Comparison of ENCODE assay signal across 8 mouse cellular contexts in genomic region chr7:49497426-49497892, GRCm38 (mm10).
A peak's percentile ranks its signal among the peaks of the same experiment; 100 is the strongest.
DNase-seq lines count a peak whose midpoint lies in the region; ATAC-seq and TF ChIP-seq lines count a peak whose summit lies in the region.

No protein-coding gene starts in this region.

- no peak for ATAC-seq in hindbrain, embryonic 14.5 days (ENCODE audit: low FRiP score)
- ATAC-seq in midbrain, embryonic 12.5 days (ENCODE audit: low FRiP score, low read depth) = no peak
- no peak for ATAC-seq in midbrain, postnatal 0 days (ENCODE audit: low FRiP score)
- no peak; the same call in 1 of the 2 replicates for ATAC-seq in heart, embryonic 15.5 days (replicated peaks; ENCODE audit: insufficient number of reproducible peaks, insufficient read depth, low FRiP score, low read depth)
- 0 out of 2 replicates have a peak, but pooled peaks have one; percentile 6 for ATAC-seq in neural tube, embryonic 14.5 days (ENCODE audit: low read depth)

- peak overlapping the region; percentile 76 for H3K27ac ChIP-seq in hindbrain, embryonic 10.5 days
- H3K27ac ChIP-seq in hindbrain, embryonic 14.5 days = no peak overlapping the region
- 0 out of 2 replicates have a peak overlapping the region, but pooled peaks have one; percentile 71 for H3K27ac ChIP-seq in midbrain, embryonic 12.5 days (replicated peaks)
- H3K27ac ChIP-seq in midbrain, postnatal 0 days (ENCODE audit: low read depth, low read length) = no peak overlapping the region
- peak overlapping the region; percentile 85 for H3K27ac ChIP-seq in heart, embryonic 15.5 days
- H3K27ac ChIP-seq in neural tube, embryonic 14.5 days (ENCODE audit: low read depth, low read length) = no peak overlapping the region

- peaks cover 34% of the 10 kb centered on the region for H3K4me1 ChIP-seq in hindbrain, embryonic 10.5 days (replicated peaks)
- peaks cover 13% of the 10 kb centered on the region for H3K4me1 ChIP-seq in hindbrain, embryonic 14.5 days (replicated peaks; ENCODE audit: control insufficient read depth, insufficient read depth, low read length)
- peaks cover 22% of the 10 kb centered on the region for H3K4me1 ChIP-seq in midbrain, embryonic 12.5 days
- peaks cover 6% of the 10 kb centered on the region; the same call in 1 of the 2 replicates for H3K4me1 ChIP-seq in midbrain, postnatal 0 days (ENCODE audit: insufficient read depth, low read length)
- peaks cover 35% of the 10 kb centered on the region for H3K4me1 ChIP-seq in heart, embryonic 15.5 days (replicated peaks)
- H3K4me1 ChIP-seq in neural tube, embryonic 14.5 days (ENCODE audit: control insufficient read depth, insufficient read depth, low read length) = peaks cover 9% of the 10 kb centered on the region; the same call in 1 of the 2 replicates

- peaks cover 20% of the 10 kb centered on the region for H3K36me3 ChIP-seq in hindbrain, embryonic 10.5 days
- H3K36me3 ChIP-seq in hindbrain, embryonic 14.5 days (replicated peaks; ENCODE audit: control insufficient read depth, insufficient read depth) = no peaks in the 10 kb centered on the region
- no peaks in the 10 kb centered on the region for H3K36me3 ChIP-seq in midbrain, embryonic 12.5 days
- H3K36me3 ChIP-seq in midbrain, postnatal 0 days (ENCODE audit: insufficient read depth, low read length) = 0 out of 2 replicates have a peak, but pooled peaks cover under 1% of the 10 kb centered on the region
- 0 out of 2 replicates have a peak, but pooled peaks cover 5% of the 10 kb centered on the region for H3K36me3 ChIP-seq in heart, embryonic 15.5 days
- no peaks in the 10 kb centered on the region for H3K36me3 ChIP-seq in neural tube, embryonic 14.5 days (ENCODE audit: control insufficient read depth, insufficient read depth, low read length)

- H3K4me2 ChIP-seq in hindbrain, embryonic 14.5 days (replicated peaks) = no peak overlapping the region
- H3K4me2 ChIP-seq in midbrain, embryonic 12.5 days (replicated peaks) = no peak overlapping the region
- H3K4me2 ChIP-seq in midbrain, postnatal 0 days (ENCODE audit: low read depth, low read length, poor library complexity, severe bottlenecking) = no peak overlapping the region
- peak overlapping the region; percentile 47 for H3K4me2 ChIP-seq in heart, embryonic 15.5 days
- H3K4me2 ChIP-seq in neural tube, embryonic 14.5 days (ENCODE audit: low read depth, low read length) = no peak overlapping the region

- no peak for TF ChIP-seq CTCF in midbrain, postnatal 0 days (IDR thresholded peaks at IDR 0.05)

- H3K4me3 ChIP-seq in hindbrain, embryonic 10.5 days = no peak overlapping the region
- H3K4me3 ChIP-seq in hindbrain, embryonic 14.5 days (replicated peaks; ENCODE audit: low read length) = no peak overlapping the region
- H3K4me3 ChIP-seq in midbrain, embryonic 12.5 days = no peak overlapping the region
- H3K4me3 ChIP-seq in midbrain, postnatal 0 days (ENCODE audit: low read depth, low read length) = no peak overlapping the region
- 0 out of 2 replicates have a peak overlapping the region, but pooled peaks have one; percentile 23 for H3K4me3 ChIP-seq in heart, embryonic 15.5 days
- H3K4me3 ChIP-seq in neural tube, embryonic 14.5 days (ENCODE audit: low read depth, low read length) = no peak overlapping the region

- no peak overlapping the region for H3K9ac ChIP-seq in hindbrain, embryonic 14.5 days
- no peak overlapping the region for H3K9ac ChIP-seq in midbrain, embryonic 12.5 days (replicated peaks)
- no peak overlapping the region for H3K9ac ChIP-seq in midbrain, postnatal 0 days (replicated peaks; ENCODE audit: low read length, poor library complexity, severe bottlenecking)
- H3K9ac ChIP-seq in heart, embryonic 15.5 days = no peak overlapping the region
- H3K9ac ChIP-seq in neural tube, embryonic 14.5 days (replicated peaks; ENCODE audit: low read depth, low read length) = no peak overlapping the region

- no peak for DNase-seq in hindbrain, embryonic 10.5 days (ENCODE audit: low spot score)
- DNase-seq in hindbrain, embryonic 14.5 days (ENCODE audit: low spot score) = no peak
- DNase-seq in midbrain, postnatal 0 days (ENCODE audit: low spot score) = no peak
- DNase-seq in layer of hippocampus, postnatal 36 days = no peak
- no peak for DNase-seq in spleen, postnatal 14 days (ENCODE audit: low spot score in 2 of 2)

- 71% methylated on average over 4 of the region's 4 CpGs for WGBS in hindbrain, embryonic 10.5 days
- WGBS in hindbrain, embryonic 14.5 days = 61% methylated on average over 4 of the region's 4 CpGs
- 65% methylated on average over 4 of the region's 4 CpGs for WGBS in midbrain, embryonic 12.5 days
- WGBS in midbrain, postnatal 0 days = 59% methylated on average over 4 of the region's 4 CpGs
- 37% methylated on average over 4 of the region's 4 CpGs for WGBS in heart, embryonic 15.5 days
- WGBS in neural tube, embryonic 14.5 days = 44% methylated on average over 4 of the region's 4 CpGs

- no peaks in the 10 kb centered on the region for H3K9me3 ChIP-seq in hindbrain, embryonic 10.5 days
- H3K9me3 ChIP-seq in hindbrain, embryonic 14.5 days (ENCODE audit: control insufficient read depth, low read length) = no peaks in the 10 kb centered on the region
- no peaks in the 10 kb centered on the region for H3K9me3 ChIP-seq in midbrain, embryonic 12.5 days
- no peaks in the 10 kb centered on the region for H3K9me3 ChIP-seq in midbrain, postnatal 0 days (ENCODE audit: low read length)
- H3K9me3 ChIP-seq in heart, embryonic 15.5 days (replicated peaks) = no peaks in the 10 kb centered on the region
- no peaks in the 10 kb centered on the region for H3K9me3 ChIP-seq in neural tube, embryonic 14.5 days (ENCODE audit: control insufficient read depth, low read length)

- H3K27me3 ChIP-seq in hindbrain, embryonic 10.5 days (ENCODE audit: insufficient read depth, poor library complexity, severe bottlenecking) = peaks cover 17% of the 10 kb centered on the region; the same call in 1 of the 2 replicates
- H3K27me3 ChIP-seq in hindbrain, embryonic 14.5 days (ENCODE audit: control insufficient read depth, insufficient read depth, low read length) = no peaks in the 10 kb centered on the region
- H3K27me3 ChIP-seq in midbrain, embryonic 12.5 days = peaks cover 20% of the 10 kb centered on the region
- no peaks in the 10 kb centered on the region for H3K27me3 ChIP-seq in midbrain, postnatal 0 days (ENCODE audit: insufficient read depth, low read length)
- no peaks in the 10 kb centered on the region for H3K27me3 ChIP-seq in heart, embryonic 15.5 days
- no peaks in the 10 kb centered on the region for H3K27me3 ChIP-seq in neural tube, embryonic 14.5 days (ENCODE audit: control insufficient read depth, insufficient read depth, low read length)

Comparison
In these comparisons a context has a peak if more than half of its experiments do, and no peak if none do; other contexts are left out.
1. H3K27ac ChIP-seq: peak in hindbrain, embryonic 10.5 days (single experiment), midbrain, embryonic 12.5 days (single experiment) and heart, embryonic 15.5 days (single experiment); none in hindbrain, embryonic 14.5 days (single experiment), midbrain, postnatal 0 days (single experiment) and neural tube, embryonic 14.5 days (single experiment).